Mouse (Mus musculus): ENCODE measurements around the gene 4933414I15Rik. TPM values are rescaled to one million over a fixed set of nuclear protein-coding genes. Genes with fewer than 3 reads are reported as not detected.

Gene 4933414I15Rik
- total RNA-seq, 1 experiment from 2014 or later: not detected

Other genes with a start within 250 kb of the 4933414I15Rik start
- 5.5 and 5.6 TPM in 2 replicates for gene Zfp354c, start 116.0 kb downstream of the 4933414I15Rik start, total RNA-seq (2021)
- gene Zfp879, start 102.2 kb downstream of the 4933414I15Rik start, total RNA-seq (2021): 0.62 and 1.0 TPM in 2 replicates
- gene Grm6, start 93.1 kb downstream of the 4933414I15Rik start, total RNA-seq (2021): not detected in 2 replicates
- 4.7 and 6.3 TPM in 2 replicates for gene Zfp454, start 56.1 kb downstream of the 4933414I15Rik start, total RNA-seq (2021)
- 7.4 and 11.2 TPM in 2 replicates for gene Zfp2, start 27.6 kb downstream of the 4933414I15Rik start, total RNA-seq (2021)
- gene Zfp354b, start 12.1 kb downstream of the 4933414I15Rik start, total RNA-seq (2021): 3.4 and 4.1 TPM in 2 replicates
- not detected in 2 replicates for gene Prop1, start 10.0 kb upstream of the 4933414I15Rik start, total RNA-seq (2021)
- not detected in 2 replicates for gene Olfr1378, start 22.8 kb upstream of the 4933414I15Rik start, total RNA-seq (2021)
- gene Olfr1377, start 38.2 kb upstream of the 4933414I15Rik start, total RNA-seq (2021): not detected in 2 replicates
- gene Olfr51, start 59.8 kb upstream of the 4933414I15Rik start, total RNA-seq (2021): not detected in 2 replicates
- gene Olfr54, start 70.5 kb upstream of the 4933414I15Rik start, total RNA-seq (2021): 0.33 and 0.49 TPM in 2 replicates
- gene Olfr1375, start 104.3 kb upstream of the 4933414I15Rik start, total RNA-seq (2021): not detected in 2 replicates
- 8.0 and 8.8 TPM in 2 replicates for gene Zfp354a, start 115.5 kb upstream of the 4933414I15Rik start, total RNA-seq (2021)